26 mouse cellular contexts compared by ENCODE assay signal in genomic region chr2:77976321-77976920, GRCm38 (mm10).
"Had no signal": no experiment of that assay in that cellular context is flagged by ENCODE, and none has a peak within 500 bp of the region (broad histone marks: within the 10 kb centered on the region; RNA-seq: fewer than 3 reads in every experiment).

No protein-coding gene starts in this region.

- H3K4me1 ChIP-seq: embryonic facial prominence, embryonic 12.5 days; embryonic facial prominence, embryonic 13.5 days; embryonic facial prominence, embryonic 15.5 days; forebrain, embryonic 10.5 days; forebrain, embryonic 12.5 days; forebrain, embryonic 13.5 days; forebrain, embryonic 15.5 days had no signal

- H3K9me3 ChIP-seq: embryonic facial prominence, embryonic 10.5 days; embryonic facial prominence, embryonic 12.5 days; embryonic facial prominence, embryonic 15.5 days; forebrain, embryonic 12.5 days; forebrain, embryonic 13.5 days; forebrain, embryonic 15.5 days had no signal

- H3K27ac ChIP-seq: embryonic facial prominence, embryonic 10.5 days; embryonic facial prominence, embryonic 12.5 days; embryonic facial prominence, embryonic 13.5 days; embryonic facial prominence, embryonic 15.5 days; forebrain, embryonic 10.5 days; forebrain, embryonic 12.5 days; forebrain, embryonic 13.5 days; forebrain, embryonic 15.5 days; gastrocnemius, adult 2 months; heart, adult 2 months had no signal

- ATAC-seq: forebrain, embryonic 13.5 days; forebrain, embryonic 14.5 days; forebrain, embryonic 15.5 days; forebrain, embryonic 16.5 days; forebrain, postnatal 0 days had no signal

- H3K9ac ChIP-seq: embryonic facial prominence, embryonic 12.5 days; embryonic facial prominence, embryonic 13.5 days; embryonic facial prominence, embryonic 15.5 days; forebrain, embryonic 12.5 days; forebrain, embryonic 13.5 days; forebrain, embryonic 15.5 days; forebrain, postnatal 0 days had no signal

- H3K27me3 ChIP-seq: embryonic facial prominence, embryonic 12.5 days; embryonic facial prominence, embryonic 13.5 days; embryonic facial prominence, embryonic 15.5 days; forebrain, embryonic 12.5 days; forebrain, embryonic 13.5 days; forebrain, embryonic 15.5 days had no signal

- H3K4me3 ChIP-seq: embryonic facial prominence, embryonic 10.5 days; embryonic facial prominence, embryonic 12.5 days; embryonic facial prominence, embryonic 13.5 days; embryonic facial prominence, embryonic 15.5 days; erythroblast, embryonic 14.5 days; forebrain, embryonic 10.5 days; forebrain, embryonic 12.5 days; forebrain, embryonic 13.5 days; forebrain, embryonic 15.5 days; gastrocnemius, adult 2 months; heart, adult 2 months had no signal

- DNase-seq: cerebellum, adult 8-10 months; cerebellum, adult 9-10 months; cerebellum, adult 9-11 months; cerebellum, postnatal 14 days; cerebellum, postnatal 25 days; cerebellum, postnatal 36 days; forebrain, postnatal 0 days; gastrocnemius, adult 2 months; gastrocnemius, postnatal 10 days; gastrocnemius, postnatal 14 days; gastrocnemius, postnatal 25 days; gastrocnemius, postnatal 36 days; heart, adult 11 months; heart, adult 18-20 months; heart, adult 2 months had no signal

- H3K36me3 ChIP-seq: embryonic facial prominence, embryonic 10.5 days; embryonic facial prominence, embryonic 12.5 days; embryonic facial prominence, embryonic 13.5 days; embryonic facial prominence, embryonic 15.5 days; forebrain, embryonic 10.5 days; forebrain, embryonic 12.5 days; forebrain, embryonic 15.5 days had no signal

- H3K4me2 ChIP-seq: embryonic facial prominence, embryonic 12.5 days; embryonic facial prominence, embryonic 13.5 days; embryonic facial prominence, embryonic 15.5 days; forebrain, embryonic 12.5 days; forebrain, embryonic 13.5 days; forebrain, embryonic 15.5 days had no signal
